Mouse (Mus musculus) ES-E14 (cell line): ENCODE measurements at regions not wholly inside any gene's neighbourhood (a gene's known extent, or its start where the extent isn't known, plus 50 kb on each side); places are given as distances from the start of the nearest gene placed in this dataset.

Source experiments
- CHD2 ChIP-seq: IDR thresholded peaks from 2 replicates; pipeline ENCODE4 v1.6.1; 2014; ENCODE audit warnings: mild to moderate bottlenecking, low read depth, low read length, inconsistent platforms
- HCFC1 ChIP-seq: IDR thresholded peaks from 2 replicates; pipeline ENCODE4 v1.6.1; 2012; ENCODE audit warnings: low read length, inconsistent platforms, borderline replicate concordance; ENCODE audit not compliant: insufficient read depth
- MAFK ChIP-seq: IDR thresholded peaks from 2 replicates; pipeline ENCODE4 v1.6.1; 2014; ENCODE audit warnings: mild to moderate bottlenecking, low read depth, low read length, inconsistent platforms; ENCODE audit not compliant: insufficient read depth
- ZC3H11A ChIP-seq: IDR thresholded peaks from 2 replicates; pipeline ENCODE4 v1.6.1; 2012; ENCODE audit warnings: low read depth, mild to moderate bottlenecking, inconsistent platforms, low read length, borderline replicate concordance
- ZNF384 ChIP-seq: IDR thresholded peaks from 2 replicates; pipeline ENCODE4 v1.6.1; 2012; ENCODE audit warnings: low read depth, low read length, inconsistent platforms

- no peak for TF ChIP-seq ZNF384
- no peak for TF ChIP-seq HCFC1
- no peak for TF ChIP-seq ZC3H11A
- no peak for TF ChIP-seq MAFK
- TF ChIP-seq CHD2, result no peak
Observed at GRCm38 (mm10) chr17:45281554-45281953, 152.0 kb downstream of the Cdc5l start.
